Mouse (Mus musculus): ENCODE results near the gene Vmn1r176. TPM values are rescaled to one million over a fixed set of nuclear protein-coding genes. Genes with fewer than 3 reads are reported as not detected.
"Not testable (repeated sequence)": the region's sequence is repeated elsewhere in the genome, so short reads cannot be mapped to it uniquely, and the experiment has no call there.

Vmn1r176 gene
- total RNA-seq (2021): not detected in 2 replicates
- long read RNA-seq, experiment 1: 0 reads
- long read RNA-seq, experiment 2: 0 reads

DNA sequence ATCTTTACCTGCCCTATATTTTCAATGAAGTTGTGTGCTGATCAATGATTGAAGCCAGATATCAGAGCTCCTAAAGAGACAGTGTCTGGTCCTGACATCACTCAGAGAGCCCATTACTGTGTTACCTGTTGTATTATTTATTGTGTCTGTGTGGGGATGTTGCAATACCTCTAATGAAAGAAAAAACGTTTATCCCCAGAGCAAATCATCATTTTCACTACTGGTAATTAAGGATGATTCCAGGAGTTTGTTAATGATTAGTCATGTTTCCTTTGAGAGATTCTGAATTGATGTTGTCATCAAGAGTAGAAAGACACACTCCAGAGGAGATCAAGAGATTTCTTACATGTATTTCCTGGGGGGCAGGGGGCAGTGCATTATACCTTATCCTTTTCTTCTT lies at the start of gene Vmn1r176:
Vmn1r176 (minus strand) TSS at position 101 of the 400 bp plus-strand sequence.
- not testable (repeated sequence) for DNase-seq

DNA sequence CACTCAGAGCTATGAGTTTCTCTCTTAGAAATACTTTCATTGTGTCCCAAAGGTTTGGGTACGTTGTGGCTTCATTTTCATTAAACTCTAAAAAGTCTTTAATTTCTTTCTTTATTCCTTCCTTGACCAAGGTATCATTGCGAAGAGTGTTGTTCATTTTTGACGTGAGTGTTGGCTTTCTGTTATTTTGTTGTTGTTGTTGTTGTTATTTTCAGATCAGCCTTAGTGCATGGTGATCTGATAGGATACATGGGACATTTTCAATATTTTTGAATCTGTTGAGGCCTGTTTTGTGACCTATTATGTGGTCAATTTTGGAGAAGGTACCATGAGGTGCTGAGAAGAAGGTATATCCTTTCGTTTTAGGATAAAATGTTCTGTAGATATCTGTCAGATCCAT lies 39.7 kb upstream of the Vmn1r176 start:
- DNase-seq: not testable (repeated sequence)

- not testable (repeated sequence) for DNase-seq
Observed at GRCm38 (mm10) chr7:23866349-23866748, 29.2 kb upstream of the Vmn1r176 start, which contains the start of gene Vmn1r177. TSS of gene Vmn1r177 (minus strand) at chr7:23866449.

DNA sequence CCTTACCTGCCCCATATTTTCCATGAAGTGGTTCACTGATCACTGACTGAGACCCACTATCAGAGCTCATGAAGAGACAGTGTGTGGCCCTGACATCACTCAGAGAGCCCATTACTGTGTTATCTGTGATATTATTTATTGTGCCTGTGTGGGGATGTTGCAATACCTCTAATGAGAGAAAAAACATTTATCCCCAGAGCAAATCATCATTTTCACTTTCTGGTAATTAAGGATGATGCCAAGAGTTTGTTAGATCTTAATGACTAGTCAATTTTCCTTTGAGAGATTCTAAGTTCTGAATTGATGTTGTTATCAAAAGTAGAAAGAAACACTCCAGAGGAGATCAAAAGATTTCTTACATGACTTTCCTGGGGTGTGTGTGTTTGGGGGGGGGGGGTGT lies 26.6 kb downstream of the Vmn1r176 start, which contains the start of gene Vmn1r175:
Vmn1r175 (minus strand) TSS at position 101 of the 400 bp plus-strand sequence.
- DNase-seq: not testable (repeated sequence)

- no peak for DNase-seq
Observed at GRCm38 (mm10) chr7:23784526-23784925, 52.6 kb downstream of the Vmn1r176 start.

Other genes with a start within 250 kb of the Vmn1r176 start
- not detected in 2 replicates for gene Vmn1r170, start 231.2 kb downstream of the Vmn1r176 start, total RNA-seq (2021)
- not detected in 2 replicates for gene Vmn1r171, start 206.7 kb downstream of the Vmn1r176 start, total RNA-seq (2021)
- not detected in 2 replicates for gene Vmn1r172, start 179.1 kb downstream of the Vmn1r176 start, total RNA-seq (2021)
- not detected in 2 replicates for gene Vmn1r173, start 136.7 kb downstream of the Vmn1r176 start, total RNA-seq (2021)
- gene Vmn1r174, start 85.1 kb downstream of the Vmn1r176 start, total RNA-seq (2021): not detected in 2 replicates
- not detected in 2 replicates for gene Vmn1r175, start 26.7 kb downstream of the Vmn1r176 start, total RNA-seq (2021)
- not detected in 2 replicates for gene Vmn1r177, start 29.1 kb upstream of the Vmn1r176 start, total RNA-seq (2021)
- gene Vmn1r178, start 54.6 kb upstream of the Vmn1r176 start, total RNA-seq (2021): not detected in 2 replicates
- not detected in 2 replicates for gene Vmn1r179, start 89.6 kb upstream of the Vmn1r176 start, total RNA-seq (2021)
- gene Vmn1r180, start 113.3 kb upstream of the Vmn1r176 start, total RNA-seq (2021): not detected in 2 replicates
- gene Vmn1r181, start 137.2 kb upstream of the Vmn1r176 start, total RNA-seq (2021): not detected in 2 replicates
- not detected in 2 replicates for gene V1rd19, start 164.3 kb upstream of the Vmn1r176 start, total RNA-seq (2021)
- gene Vmn1r183, start 215.9 kb upstream of the Vmn1r176 start, total RNA-seq (2021): not detected in 2 replicates
- gene Zfp180, start 244.6 kb upstream of the Vmn1r176 start, total RNA-seq (2021): 21.8 and 22.3 TPM in 2 replicates

Data from adrenal gland, postnatal 14 days (tissue).